Mouse (Mus musculus) heart, embryonic 14.5 days (tissue): Measurements from ENCODE around the gene Srpr. TPM values are rescaled to one million over a fixed set of nuclear protein-coding genes. Genes with fewer than 3 reads are reported as not detected.
A peak's percentile ranks its signal among the peaks of the same experiment; 100 is the strongest.

Experiments used
- ATAC-seq: fragments of 200-750 bp; cut with Nextera tagmentation; 2 replicates; pipeline ENCODE4 v1.8.0; 2017; ENCODE audit warnings: low read depth, moderate TSS enrichment; ENCODE audit not compliant: insufficient number of reproducible peaks, insufficient read depth, low FRiP score
- H3K27ac ChIP-seq, 2 experiments: fragments of 200-500 bp in 1 of 2; fragments of 300-500 bp in 1 of 2; sonication (generic) in 1 of 2; replicated peaks in 1 of 2; 2 replicates each; pipeline ENCODE4 v1.5.1; 2012 to 2014; ENCODE audit warnings: low read depth in 2 of 2, low read length in 2 of 2, control low read depth in 1 of 2, mild to moderate bottlenecking in 1 of 2, mixed read lengths in 1 of 2; ENCODE audit not compliant: control insufficient read depth in 1 of 2, insufficient read depth in 1 of 2
- H3K27me3 ChIP-seq: fragments of 300-500 bp; sonication (generic); 2 replicates; pipeline ENCODE4 v1.6.1; 2014; ENCODE audit warnings: mild to moderate bottlenecking, low read length, control low read depth; ENCODE audit not compliant: control insufficient read depth, insufficient read depth
- H3K36me3 ChIP-seq: fragments of 300-500 bp; sonication (generic); 2 replicates; pipeline ENCODE4 v1.6.1; 2014; ENCODE audit warnings: mild to moderate bottlenecking, control low read depth, low read length, mixed read lengths; ENCODE audit not compliant: control insufficient read depth, insufficient read depth
- H3K4me1 ChIP-seq, 2 experiments: fragments of 200-500 bp in 1 of 2; fragments of 300-500 bp in 1 of 2; sonication (generic) in 1 of 2; 2 replicates each; pipeline ENCODE4 v1.6.1; 2012 to 2014; ENCODE audit warnings: low read length in 2 of 2, control low read depth in 1 of 2, mixed read lengths in 1 of 2; ENCODE audit not compliant: control insufficient read depth in 2 of 2, insufficient read depth in 2 of 2
- H3K4me2 ChIP-seq: fragments of 300-500 bp; sonication (generic); 2 replicates; pipeline ENCODE4 v1.6.1; 2014; ENCODE audit warnings: mild to moderate bottlenecking, low read length
- H3K4me3 ChIP-seq, 2 experiments: fragments of 200-500 bp in 1 of 2; fragments of 300-500 bp in 1 of 2; sonication (generic) in 1 of 2; 2 replicates each; pipeline ENCODE4 v1.5.1; 2012 to 2014; ENCODE audit warnings: low read length in 2 of 2, mild to moderate bottlenecking in 2 of 2, control low read depth in 1 of 2, low read depth in 1 of 2, moderate library complexity in 1 of 2; ENCODE audit not compliant: control insufficient read depth in 1 of 2, insufficient read depth in 1 of 2
- H3K9ac ChIP-seq: fragments of 300-500 bp; sonication (generic); 2 replicates; pipeline ENCODE4 v1.6.1; 2014; ENCODE audit warnings: mild to moderate bottlenecking, low read length
- H3K9me3 ChIP-seq: fragments of 300-500 bp; sonication (generic); 2 replicates; pipeline ENCODE4 v1.6.1; 2016; ENCODE audit warnings: low read length, control low read depth; ENCODE audit not compliant: control insufficient read depth
- WGBS: fragments of 180-500 bp; shearing (Covaris S2); extraction: QIAGEN DNeasy Blood & Tissue Kit; methylation state at CpG from one replicate; pipeline ENCODE4 v1.1.7; 2014; 5-methylcytosine and 5-hydroxymethylcytosine counted together
- polyA plus RNA-seq: library from polyadenylated mRNA; unstranded; fragments of >200 nt; fragmentation: Nextera tagmentation; extraction: Ambion mirVana; gene quantifications from 2 replicates; pipeline ENCODE4 v1.2.1, GENCODE M21; 2014

The Srpr gene
- 102 and 109 TPM in 2 replicates for polyA plus RNA-seq

- H3K27me3 ChIP-seq, result no peaks in the 10 kb centered on the region
- H3K36me3 ChIP-seq, result peaks cover 13% of the 10 kb centered on the region
- no peaks in the 10 kb centered on the region for H3K9me3 ChIP-seq
- H3K27ac ChIP-seq, result peak within 1 kb of the TSS; percentile 8 to 57; a peak in 3 of 4 replicates
- peak within 1 kb of the TSS; percentile 89 for H3K9ac ChIP-seq
- H3K4me1 ChIP-seq, result peaks cover 2 to 15% of the 10 kb centered on the region in 2 experiments
- ATAC-seq, result peak; percentile 91
- H3K4me2 ChIP-seq, result peak within 1 kb of the TSS; percentile 77
- WGBS, result 1% methylated on average over 32 of the region's 44 CpGs
- peak within 1 kb of the TSS; percentile 67 to 81 for H3K4me3 ChIP-seq
Observed at GRCm38 (mm10) chr9:35199772-35200471, at the start of gene Srpr, which contains the start of gene Tirap. TSS of gene Srpr (plus strand) at chr9:35200175. TSS of gene Tirap (minus strand) at chr9:35200291.

GRCm38 (mm10) chr9:35152923-35153322, 47.1 kb upstream of the Srpr start:
- no peak for ATAC-seq
- Histone ChIP-seq H3K27ac (no peak overlapping the region), H3K4me3 (no peak overlapping the region), H3K27me3 (no peaks in the 10 kb centered on the region), H3K9me3 (no peaks in the 10 kb centered on the region), H3K4me2 (no peak overlapping the region), H3K4me1 (peaks cover 0 to 9% of the 10 kb centered on the region in 2 experiments; a peak in 1 of 4 replicates), H3K9ac (no peak overlapping the region), H3K36me3 (no peaks in the 10 kb centered on the region)
- 83% methylated on average over 1 of the region's 1 CpGs for WGBS

DNA sequence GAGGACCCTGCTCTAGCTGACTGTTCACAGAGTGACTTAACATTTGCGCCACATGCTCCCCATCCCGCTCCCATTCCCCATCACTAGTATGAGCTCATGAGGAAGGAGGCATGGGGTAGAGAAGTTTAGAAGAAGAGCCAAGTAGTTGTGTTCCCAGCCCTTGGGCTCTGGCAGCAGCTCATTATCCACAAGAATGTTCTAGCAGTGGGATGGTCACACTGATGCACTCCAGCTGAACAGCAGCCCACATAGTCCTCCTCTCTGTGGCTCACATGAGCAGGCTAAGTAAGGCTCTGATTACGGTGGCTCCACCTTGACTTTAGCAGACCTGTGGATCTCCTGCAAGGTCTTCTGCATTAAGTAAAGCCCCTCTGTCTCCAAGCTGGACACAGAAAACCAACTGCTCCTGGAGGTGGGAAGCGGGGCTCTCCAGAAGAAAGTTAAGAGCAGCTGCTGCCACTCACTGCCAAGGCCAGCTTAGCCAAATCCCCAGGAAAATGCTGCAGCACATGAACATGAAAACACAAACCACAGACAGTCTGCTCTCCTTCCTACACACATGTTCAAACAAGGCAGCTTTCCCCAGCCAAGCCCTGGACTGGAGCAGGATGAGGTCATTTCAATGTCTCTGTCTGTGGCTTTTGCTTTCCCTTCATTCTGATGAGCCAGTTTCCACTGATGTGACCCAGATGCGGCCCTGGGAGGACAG, 43.8 kb upstream of the Srpr start:
- Histone ChIP-seq H3K4me3 (no peak overlapping the region), H3K27me3 (no peaks in the 10 kb centered on the region), H3K9me3 (no peaks in the 10 kb centered on the region), H3K4me1 (peaks cover 0 to 9% of the 10 kb centered on the region in 2 experiments; a peak in 1 of 4 replicates), H3K9ac (no peak overlapping the region), H3K4me2 (no peak overlapping the region), H3K36me3 (no peaks in the 10 kb centered on the region), H3K27ac (peak overlapping the region in 1 of 2 experiments; percentile 48; a peak in 2 of 4 replicates)
- 87% methylated on average over 5 of the region's 5 CpGs for WGBS
- no peak for ATAC-seq

DNA sequence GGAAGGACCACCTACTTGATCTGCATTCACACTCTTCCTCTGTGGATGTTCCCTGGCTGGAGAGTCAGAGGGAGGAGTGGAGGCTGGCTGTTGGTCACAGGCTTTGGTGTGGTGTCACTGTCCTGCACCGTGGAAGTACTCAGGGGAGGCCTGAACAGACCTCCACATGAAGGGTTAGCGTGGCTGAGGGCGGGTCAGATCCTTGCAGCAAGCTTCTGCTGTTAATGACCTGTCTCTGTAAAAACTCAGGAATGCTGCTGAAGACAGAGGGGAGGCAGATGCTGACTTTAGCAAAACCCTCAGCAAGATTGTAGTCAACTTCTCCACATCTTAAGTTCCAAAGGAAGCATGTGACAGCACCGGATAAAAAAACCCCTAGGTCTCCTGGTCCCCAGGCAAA, 43.1 kb upstream of the Srpr start:
- Histone ChIP-seq H3K4me1 (peaks cover 0 to 9% of the 10 kb centered on the region in 2 experiments; a peak in 1 of 4 replicates), H3K9ac (no peak overlapping the region), H3K27ac (no peak overlapping the region; a peak in 1 of 4 replicates), H3K9me3 (no peaks in the 10 kb centered on the region), H3K27me3 (no peaks in the 10 kb centered on the region), H3K4me3 (no peak overlapping the region), H3K4me2 (no peak overlapping the region), H3K36me3 (no peaks in the 10 kb centered on the region)
- no peak for ATAC-seq
- WGBS, result 87% methylated on average over 4 of the region's 4 CpGs

- no peak overlapping the region for H3K27ac ChIP-seq
- H3K4me1 ChIP-seq, result peaks cover 0 to 9% of the 10 kb centered on the region in 2 experiments; a peak in 1 of 4 replicates
- no peak overlapping the region for H3K9ac ChIP-seq
- H3K36me3 ChIP-seq, result peaks cover 6% of the 10 kb centered on the region
- no peak overlapping the region for H3K4me2 ChIP-seq
- H3K9me3 ChIP-seq, result no peaks in the 10 kb centered on the region
- ATAC-seq, result no peak
- no peak overlapping the region for H3K4me3 ChIP-seq
- WGBS, result 81% methylated on average over 3 of the region's 3 CpGs
- H3K27me3 ChIP-seq, result no peaks in the 10 kb centered on the region
Observed at GRCm38 (mm10) chr9:35158477-35158876, 41.5 kb upstream of the Srpr start.

DNA sequence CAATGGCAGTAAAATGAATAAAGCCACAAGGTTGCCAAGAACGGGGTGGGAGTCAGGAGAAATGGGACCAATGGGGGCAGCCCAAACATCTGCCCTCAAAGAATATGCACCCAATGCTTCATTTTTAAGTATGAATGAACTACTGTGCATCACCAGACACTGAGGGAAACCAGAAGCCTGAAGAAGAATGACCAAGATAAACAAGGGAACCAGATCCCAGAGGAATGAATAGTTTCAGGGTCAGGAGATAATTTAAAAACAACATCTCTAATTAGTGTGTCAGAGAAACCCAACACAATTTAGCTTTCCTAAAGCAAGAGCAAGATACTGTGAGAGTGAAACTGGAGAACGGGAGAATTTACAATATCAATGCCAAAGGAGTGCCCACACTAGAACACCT, 39.3 kb upstream of the Srpr start:
- Histone ChIP-seq H3K27me3 (no peaks in the 10 kb centered on the region), H3K36me3 (peaks cover 12% of the 10 kb centered on the region), H3K4me2 (no peak overlapping the region), H3K9ac (no peak overlapping the region), H3K27ac (no peak overlapping the region), H3K9me3 (no peaks in the 10 kb centered on the region), H3K4me3 (no peak overlapping the region), H3K4me1 (peaks cover 0 to 9% of the 10 kb centered on the region in 2 experiments; a peak in 1 of 4 replicates)
- ATAC-seq, result no peak
- 70% methylated on average over 2 of the region's 2 CpGs for WGBS

DNA sequence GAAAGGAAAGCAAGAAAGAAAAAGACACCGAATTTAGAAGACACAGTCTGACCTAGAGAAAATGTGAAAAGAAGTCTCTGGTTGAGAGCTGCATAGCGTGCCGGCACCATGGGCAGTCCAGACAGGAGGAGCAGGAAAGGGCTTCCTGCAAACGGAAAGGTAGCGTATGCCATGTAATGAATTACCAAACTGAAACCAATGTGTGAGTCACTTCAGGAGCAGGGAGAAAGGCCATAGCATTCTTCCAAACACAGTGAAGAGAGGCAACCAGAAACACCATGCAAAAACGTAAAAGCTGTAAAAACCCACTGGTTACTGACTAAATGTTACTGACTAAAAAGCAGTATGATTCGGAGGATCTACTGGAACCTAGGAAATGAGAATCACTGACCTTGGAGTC, 38.3 kb upstream of the Srpr start:
- Histone ChIP-seq H3K36me3 (peaks cover 12% of the 10 kb centered on the region), H3K9ac (no peak overlapping the region), H3K4me2 (no peak overlapping the region), H3K4me1 (0 out of 4 replicates have a peak, but pooled peaks cover 0 to 3% of the 10 kb centered on the region in 2 experiments), H3K4me3 (no peak overlapping the region), H3K27ac (no peak overlapping the region), H3K9me3 (no peaks in the 10 kb centered on the region), H3K27me3 (no peaks in the 10 kb centered on the region)
- ATAC-seq, result no peak
- 87% methylated on average over 7 of the region's 7 CpGs for WGBS
